Mouse (Mus musculus): ENCODE measurements around the gene Krt34. TPM values are rescaled to one million over a fixed set of nuclear protein-coding genes. Genes with fewer than 3 reads are reported as not detected.

Gene Krt34
- not detected for polyA plus RNA-seq (2015; fragmentation: Illumina TruSeq; extraction: RNeasy Lipid Tissue Mini Kit (QIAGEN cat#74804); ENCODE audit: insufficient read depth, low replicate concordance)

GRCm38 (mm10) chr11:100041454-100041853 lies at the start of gene Krt34:
TSS of gene Krt34 (minus strand) at chr11:100041554.

GRCm38 (mm10) chr11:100087861-100088260 lies 46.5 kb upstream of the Krt34 start, which contains the start of gene Krt32:
TSS of gene Krt32 (minus strand) at chr11:100088226.

GRCm38 (mm10) chr11:100050451-100050850 lies 9.1 kb upstream of the Krt34 start, which contains the start of gene Krt31:
TSS of gene Krt31 (minus strand) at chr11:100050551.

GRCm38 (mm10) chr11:100029768-100030167 lies 11.6 kb downstream of the Krt34 start, which contains the start of gene Krt33b:
TSS of gene Krt33b (minus strand) at chr11:100029868.

GRCm38 (mm10) chr11:100016112-100016511 lies 25.2 kb downstream of the Krt34 start, which contains the start of gene Krt33a:
TSS of gene Krt33a (minus strand) at chr11:100016212.

GRCm38 (mm10) chr11:99993620-99994383 lies 47.6 kb downstream of the Krt34 start, which contains the start of gene Krtap17-1:
TSS of gene Krtap17-1 (minus strand) at chr11:99993994.

Other genes starting within 250 kb of the Krt34 start
- not detected for gene Gm11596, start 248.1 kb downstream of the Krt34 start, polyA plus RNA-seq (2015; fragmentation: Illumina TruSeq; extraction: RNeasy Lipid Tissue Mini Kit (QIAGEN cat#74804); ENCODE audit: insufficient read depth, low replicate concordance)
- gene Gm11569, start 242.6 kb downstream of the Krt34 start, polyA plus RNA-seq (2015; fragmentation: Illumina TruSeq; extraction: RNeasy Lipid Tissue Mini Kit (QIAGEN cat#74804); ENCODE audit: insufficient read depth, low replicate concordance), result not detected
- gene Gm11554, start 237.1 kb downstream of the Krt34 start, polyA plus RNA-seq (2015; fragmentation: Illumina TruSeq; extraction: RNeasy Lipid Tissue Mini Kit (QIAGEN cat#74804); ENCODE audit: insufficient read depth, low replicate concordance), result not detected
- gene Krtap4-13, start 231.7 kb downstream of the Krt34 start, polyA plus RNA-seq (2015; fragmentation: Illumina TruSeq; extraction: RNeasy Lipid Tissue Mini Kit (QIAGEN cat#74804); ENCODE audit: insufficient read depth, low replicate concordance), result not detected
- not detected for gene Gm11564, start 225.9 kb downstream of the Krt34 start, polyA plus RNA-seq (2015; fragmentation: Illumina TruSeq; extraction: RNeasy Lipid Tissue Mini Kit (QIAGEN cat#74804); ENCODE audit: insufficient read depth, low replicate concordance)
- not detected for gene 2300003K06Rik, start 203.5 kb downstream of the Krt34 start, polyA plus RNA-seq (2015; fragmentation: Illumina TruSeq; extraction: RNeasy Lipid Tissue Mini Kit (QIAGEN cat#74804); ENCODE audit: insufficient read depth, low replicate concordance)
- not detected for gene Krtap4-16, start 189.9 kb downstream of the Krt34 start, polyA plus RNA-seq (2015; fragmentation: Illumina TruSeq; extraction: RNeasy Lipid Tissue Mini Kit (QIAGEN cat#74804); ENCODE audit: insufficient read depth, low replicate concordance)
- gene Gm11568, start 183.6 kb downstream of the Krt34 start, polyA plus RNA-seq (2015; fragmentation: Illumina TruSeq; extraction: RNeasy Lipid Tissue Mini Kit (QIAGEN cat#74804); ENCODE audit: insufficient read depth, low replicate concordance), result not detected
- not detected for gene Gm11559, start 177.1 kb downstream of the Krt34 start, polyA plus RNA-seq (2015; fragmentation: Illumina TruSeq; extraction: RNeasy Lipid Tissue Mini Kit (QIAGEN cat#74804); ENCODE audit: insufficient read depth, low replicate concordance)
- not detected for gene Krtap9-1, start 168.2 kb downstream of the Krt34 start, polyA plus RNA-seq (2015; fragmentation: Illumina TruSeq; extraction: RNeasy Lipid Tissue Mini Kit (QIAGEN cat#74804); ENCODE audit: insufficient read depth, low replicate concordance)
- not detected for gene Gm11567, start 162.4 kb downstream of the Krt34 start, polyA plus RNA-seq (2015; fragmentation: Illumina TruSeq; extraction: RNeasy Lipid Tissue Mini Kit (QIAGEN cat#74804); ENCODE audit: insufficient read depth, low replicate concordance)
- gene Krtap31-1, start 133.6 kb downstream of the Krt34 start, polyA plus RNA-seq (2015; fragmentation: Illumina TruSeq; extraction: RNeasy Lipid Tissue Mini Kit (QIAGEN cat#74804); ENCODE audit: insufficient read depth, low replicate concordance), result not detected
- gene Gm11565, start 126.8 kb downstream of the Krt34 start, polyA plus RNA-seq (2015; fragmentation: Illumina TruSeq; extraction: RNeasy Lipid Tissue Mini Kit (QIAGEN cat#74804); ENCODE audit: insufficient read depth, low replicate concordance), result not detected
- gene Krtap31-2, start 105.3 kb downstream of the Krt34 start, polyA plus RNA-seq (2015; fragmentation: Illumina TruSeq; extraction: RNeasy Lipid Tissue Mini Kit (QIAGEN cat#74804); ENCODE audit: insufficient read depth, low replicate concordance), result not detected
- gene Krtap9-5, start 93.1 kb downstream of the Krt34 start, polyA plus RNA-seq (2015; fragmentation: Illumina TruSeq; extraction: RNeasy Lipid Tissue Mini Kit (QIAGEN cat#74804); ENCODE audit: insufficient read depth, low replicate concordance), result not detected
- gene Krtap29-1, start 62.5 kb downstream of the Krt34 start, polyA plus RNA-seq (2015; fragmentation: Illumina TruSeq; extraction: RNeasy Lipid Tissue Mini Kit (QIAGEN cat#74804); ENCODE audit: insufficient read depth, low replicate concordance), result not detected
- not detected for gene Krtap16-1, start 55.0 kb downstream of the Krt34 start, polyA plus RNA-seq (2015; fragmentation: Illumina TruSeq; extraction: RNeasy Lipid Tissue Mini Kit (QIAGEN cat#74804); ENCODE audit: insufficient read depth, low replicate concordance)
- not detected for gene Krtap17-1, start 47.6 kb downstream of the Krt34 start, polyA plus RNA-seq (2015; fragmentation: Illumina TruSeq; extraction: RNeasy Lipid Tissue Mini Kit (QIAGEN cat#74804); ENCODE audit: insufficient read depth, low replicate concordance)
- gene Krt33a, start 25.3 kb downstream of the Krt34 start, polyA plus RNA-seq (2015; fragmentation: Illumina TruSeq; extraction: RNeasy Lipid Tissue Mini Kit (QIAGEN cat#74804); ENCODE audit: insufficient read depth, low replicate concordance), result not detected
- not detected for gene Krt33b, start 11.7 kb downstream of the Krt34 start, polyA plus RNA-seq (2015; fragmentation: Illumina TruSeq; extraction: RNeasy Lipid Tissue Mini Kit (QIAGEN cat#74804); ENCODE audit: insufficient read depth, low replicate concordance)
- gene Krt31, start 9.0 kb upstream of the Krt34 start, polyA plus RNA-seq (2015; fragmentation: Illumina TruSeq; extraction: RNeasy Lipid Tissue Mini Kit (QIAGEN cat#74804); ENCODE audit: insufficient read depth, low replicate concordance), result not detected
- not detected for gene Krt32, start 46.7 kb upstream of the Krt34 start, polyA plus RNA-seq (2015; fragmentation: Illumina TruSeq; extraction: RNeasy Lipid Tissue Mini Kit (QIAGEN cat#74804); ENCODE audit: insufficient read depth, low replicate concordance)
- not detected for gene Krt35, start 54.7 kb upstream of the Krt34 start, polyA plus RNA-seq (2015; fragmentation: Illumina TruSeq; extraction: RNeasy Lipid Tissue Mini Kit (QIAGEN cat#74804); ENCODE audit: insufficient read depth, low replicate concordance)
- not detected for gene Krt36, start 64.1 kb upstream of the Krt34 start, polyA plus RNA-seq (2015; fragmentation: Illumina TruSeq; extraction: RNeasy Lipid Tissue Mini Kit (QIAGEN cat#74804); ENCODE audit: insufficient read depth, low replicate concordance)
- gene Krt13, start 80.0 kb upstream of the Krt34 start, polyA plus RNA-seq (2015; fragmentation: Illumina TruSeq; extraction: RNeasy Lipid Tissue Mini Kit (QIAGEN cat#74804); ENCODE audit: insufficient read depth, low replicate concordance), result not detected
- not detected for gene Krt15, start 94.4 kb upstream of the Krt34 start, polyA plus RNA-seq (2015; fragmentation: Illumina TruSeq; extraction: RNeasy Lipid Tissue Mini Kit (QIAGEN cat#74804); ENCODE audit: insufficient read depth, low replicate concordance)
- gene Krt19, start 107.1 kb upstream of the Krt34 start, polyA plus RNA-seq (2015; fragmentation: Illumina TruSeq; extraction: RNeasy Lipid Tissue Mini Kit (QIAGEN cat#74804); ENCODE audit: insufficient read depth, low replicate concordance), result 0.37 TPM
- gene Krt9, start 151.7 kb upstream of the Krt34 start, polyA plus RNA-seq (2015; fragmentation: Illumina TruSeq; extraction: RNeasy Lipid Tissue Mini Kit (QIAGEN cat#74804); ENCODE audit: insufficient read depth, low replicate concordance), result not detected
- gene Krt14, start 166.0 kb upstream of the Krt34 start, polyA plus RNA-seq (2015; fragmentation: Illumina TruSeq; extraction: RNeasy Lipid Tissue Mini Kit (QIAGEN cat#74804); ENCODE audit: insufficient read depth, low replicate concordance), result not detected
- not detected for gene Krt16, start 207.3 kb upstream of the Krt34 start, polyA plus RNA-seq (2015; fragmentation: Illumina TruSeq; extraction: RNeasy Lipid Tissue Mini Kit (QIAGEN cat#74804); ENCODE audit: insufficient read depth, low replicate concordance)
- gene Krt17, start 219.5 kb upstream of the Krt34 start, polyA plus RNA-seq (2015; fragmentation: Illumina TruSeq; extraction: RNeasy Lipid Tissue Mini Kit (QIAGEN cat#74804); ENCODE audit: insufficient read depth, low replicate concordance), result not detected
- gene Krt42, start 228.3 kb upstream of the Krt34 start, polyA plus RNA-seq (2015; fragmentation: Illumina TruSeq; extraction: RNeasy Lipid Tissue Mini Kit (QIAGEN cat#74804); ENCODE audit: insufficient read depth, low replicate concordance), result not detected